ENCODE assay signal across 8 mouse cellular contexts in genomic region chr10:122792021-122792966, GRCm38 (mm10).
DNase-seq lines count a peak whose midpoint lies in the region; ATAC-seq lines count a peak whose summit lies in the region.

No protein-coding gene starts in this region.

- DNase-seq in CD4-positive, CD25-positive, alpha-beta regulatory T cell, adult 2 months (ENCODE audit: low read depth, low spot score), result peak; percentile 50
- DNase-seq in Muller cell, postnatal 12 days (ENCODE audit: inconsistent ontology term), result peak; percentile 67
- DNase-seq in forebrain, embryonic 14.5 days (ENCODE audit: low spot score), result peak; percentile 60
- peak; percentile 70 for DNase-seq in midbrain, embryonic 14.5 days
- no peak for DNase-seq in right cerebral cortex, postnatal 25 days
- DNase-seq in layer of hippocampus, postnatal 14 days (ENCODE audit: low spot score in 2 of 2), result no peak

- H3K4me2 ChIP-seq in forebrain, embryonic 14.5 days (ENCODE audit: low read length), result peak overlapping the region; percentile 48
- H3K4me2 ChIP-seq in intestine, embryonic 16.5 days (ENCODE audit: low read depth, low read length), result peak overlapping the region; percentile 39
- peak overlapping the region; percentile 48 for H3K4me2 ChIP-seq in midbrain, embryonic 14.5 days (ENCODE audit: low read length)

- no peaks in the 10 kb centered on the region; the same call in 1 of the 2 replicates for H3K27me3 ChIP-seq in forebrain, embryonic 14.5 days (replicated peaks; ENCODE audit: control insufficient read depth, insufficient read depth, low read length)
- no peaks in the 10 kb centered on the region for H3K27me3 ChIP-seq in intestine, embryonic 16.5 days (replicated peaks; ENCODE audit: control insufficient read depth, insufficient read depth, low read length)
- H3K27me3 ChIP-seq in midbrain, embryonic 14.5 days (ENCODE audit: control insufficient read depth, insufficient read depth, low read length), result 0 out of 2 replicates have a peak, but pooled peaks cover 5% of the 10 kb centered on the region

- peaks cover 6% of the 10 kb centered on the region for H3K4me1 ChIP-seq in forebrain, embryonic 14.5 days (ENCODE audit: control insufficient read depth, insufficient read depth, low read length)
- H3K4me1 ChIP-seq in intestine, embryonic 16.5 days (ENCODE audit: control insufficient read depth, insufficient read depth, low read length), result peaks cover 4% of the 10 kb centered on the region; the same call in 1 of the 2 replicates
- H3K4me1 ChIP-seq in midbrain, embryonic 14.5 days (ENCODE audit: control insufficient read depth, insufficient read depth, low read length), result peaks cover 13% of the 10 kb centered on the region

- WGBS in forebrain, embryonic 14.5 days, result 4% methylated on average over 21 of the region's 21 CpGs
- WGBS in intestine, embryonic 16.5 days, result 15% methylated on average over 21 of the region's 21 CpGs
- WGBS in midbrain, embryonic 14.5 days, result under 1% methylated on average over 21 of the region's 21 CpGs

- no peaks in the 10 kb centered on the region for H3K36me3 ChIP-seq in forebrain, embryonic 14.5 days (ENCODE audit: control insufficient read depth, insufficient read depth, low read length)
- no peaks in the 10 kb centered on the region for H3K36me3 ChIP-seq in intestine, embryonic 16.5 days (ENCODE audit: control insufficient read depth, insufficient read depth, low read length)
- H3K36me3 ChIP-seq in midbrain, embryonic 14.5 days (ENCODE audit: control insufficient read depth, insufficient read depth, low read length), result no peaks in the 10 kb centered on the region

- peak overlapping the region; percentile 9; the same call in 1 of the 2 replicates for H3K4me3 ChIP-seq in forebrain, embryonic 14.5 days (ENCODE audit: low read depth, low read length)
- peak overlapping the region; percentile 21; the same call in 1 of the 2 replicates for H3K4me3 ChIP-seq in intestine, embryonic 16.5 days (ENCODE audit: low read length)
- peak overlapping the region; percentile 17; the same call in 1 of the 2 replicates for H3K4me3 ChIP-seq in midbrain, embryonic 14.5 days (replicated peaks; ENCODE audit: low read depth, low read length)

- H3K9ac ChIP-seq in forebrain, embryonic 14.5 days (ENCODE audit: low read length), result peak overlapping the region; percentile 51; the same call in 1 of the 2 replicates
- H3K9ac ChIP-seq in intestine, embryonic 16.5 days (ENCODE audit: low read depth, low read length), result peak overlapping the region; percentile 53
- H3K9ac ChIP-seq in midbrain, embryonic 14.5 days (replicated peaks; ENCODE audit: low read length), result 0 out of 2 replicates have a peak overlapping the region, but pooled peaks have one; percentile 23

- no peak for ATAC-seq in CD4-positive, CD25-positive, alpha-beta regulatory T cell, adult 4 months
- peak; percentile 71 for ATAC-seq in forebrain, embryonic 14.5 days
- ATAC-seq in intestine, embryonic 16.5 days, result no peak
- peak; percentile 66 for ATAC-seq in midbrain, embryonic 14.5 days (ENCODE audit: low FRiP score, low TSS enrichment)

- H3K9me3 ChIP-seq in forebrain, embryonic 14.5 days (replicated peaks; ENCODE audit: control insufficient read depth, low read length), result no peaks in the 10 kb centered on the region
- no peaks in the 10 kb centered on the region for H3K9me3 ChIP-seq in intestine, embryonic 16.5 days (ENCODE audit: control insufficient read depth, low read length)
- no peaks in the 10 kb centered on the region for H3K9me3 ChIP-seq in midbrain, embryonic 14.5 days (ENCODE audit: control insufficient read depth, low read length)

- H3K27ac ChIP-seq in forebrain, embryonic 14.5 days (ENCODE audit: low read depth, low read length), result no peak overlapping the region
- peak overlapping the region; percentile 48; the same call in 1 of the 2 replicates for H3K27ac ChIP-seq in intestine, embryonic 16.5 days (ENCODE audit: low read length)
- H3K27ac ChIP-seq in midbrain, embryonic 14.5 days (replicated peaks; ENCODE audit: low read depth, low read length), result peak overlapping the region; percentile 41; the same call in 1 of the 2 replicates

Comparison
In these comparisons a context has a peak if more than half of its experiments do, and no peak if none do; other contexts are left out.
1. DNase-seq: peak in CD4-positive, CD25-positive, alpha-beta regulatory T cell, adult 2 months (single experiment), Muller cell, postnatal 12 days (single experiment), forebrain, embryonic 14.5 days (single experiment) and midbrain, embryonic 14.5 days (single experiment); none in right cerebral cortex, postnatal 25 days (single experiment) and layer of hippocampus, postnatal 14 days (0 of 2).
2. ATAC-seq: peak in forebrain, embryonic 14.5 days (single experiment) and midbrain, embryonic 14.5 days (single experiment); none in CD4-positive, CD25-positive, alpha-beta regulatory T cell, adult 4 months (single experiment) and intestine, embryonic 16.5 days (single experiment).
3. Peak in every context shown above with its lines, with median percentiles within 50 percentile points of each other: H3K4me2 ChIP-seq, H3K4me3 ChIP-seq and H3K9ac ChIP-seq.